Mouse (Mus musculus) cerebellum, adult 9-11 months (tissue): ENCODE measurements around the gene Wdr93.

Experiments used
- DNase-seq: peaks from one replicate; pipeline ENCODE4 v3.0.0; 2022

The Wdr93 gene

GRCm38 (mm10) chr7:79742659-79743536 is at the start of gene Wdr93, which contains the start of gene Pex11a:
Gene Wdr93 (plus strand): TSS chr7:79743163.
Gene Pex11a (minus strand): TSS chr7:79743131.
- DNase-seq = peak; percentile 73

DNA sequence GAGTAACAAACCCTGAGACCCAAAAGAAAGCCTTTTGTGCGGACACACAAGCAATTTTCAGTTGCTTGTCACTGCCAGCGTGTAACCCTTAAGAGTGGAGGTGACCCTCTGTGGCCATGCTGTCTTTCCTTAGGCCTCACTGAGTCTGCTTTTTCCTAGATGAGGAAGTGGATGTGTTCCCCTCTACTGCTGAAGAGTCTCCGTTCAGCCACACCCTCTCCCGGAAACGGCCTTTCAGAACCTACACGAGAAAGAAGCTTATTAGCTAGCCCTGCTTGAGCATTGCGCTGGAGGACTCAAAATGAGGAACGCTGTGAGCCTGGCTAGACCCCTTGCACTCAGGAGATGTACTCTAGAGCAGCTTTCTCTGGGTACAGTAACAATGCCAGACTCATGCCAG is 46.5 kb upstream of the Wdr93 start:
- DNase-seq = no peak

DNA sequence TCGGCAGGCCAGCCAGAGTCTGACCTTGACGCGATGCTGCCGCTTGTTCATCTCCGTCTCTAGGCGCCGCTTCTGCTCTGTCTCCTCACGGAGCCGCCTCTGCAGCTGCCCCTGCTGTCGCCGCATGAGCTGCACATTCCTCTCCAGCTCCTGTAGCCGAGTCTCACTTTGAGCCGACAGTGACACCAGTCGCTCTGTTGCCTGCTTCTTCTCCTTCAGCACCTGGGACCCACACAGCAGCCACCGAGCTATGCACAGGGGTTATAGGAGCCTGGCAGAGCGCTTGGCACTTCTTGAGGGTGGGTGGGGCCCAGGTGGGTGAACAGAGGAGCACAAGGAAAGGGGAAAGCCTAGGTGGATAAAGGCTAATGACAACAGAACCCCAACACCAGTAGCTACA is 40.2 kb upstream of the Wdr93 start:
- no peak for DNase-seq

DNA sequence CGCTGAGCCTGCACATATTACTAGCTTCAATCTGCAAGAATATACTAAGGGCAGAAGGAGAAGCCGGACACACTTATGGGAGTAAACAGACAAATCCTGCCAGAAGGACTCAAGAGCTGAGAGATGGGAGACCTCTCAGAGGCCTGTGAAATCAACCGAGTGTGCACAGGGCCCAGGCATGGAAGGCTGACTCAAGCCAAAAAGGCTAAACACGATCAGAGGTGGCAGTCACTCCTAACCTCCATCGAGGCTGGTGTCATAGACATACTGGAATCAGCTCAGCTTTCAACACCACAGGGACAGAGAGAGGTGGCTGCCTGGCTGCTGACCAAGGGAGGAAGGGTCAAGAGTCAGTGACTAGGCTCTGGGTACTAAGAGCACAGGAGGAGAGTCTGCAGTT is 37.8 kb upstream of the Wdr93 start:
- DNase-seq = no peak

DNA sequence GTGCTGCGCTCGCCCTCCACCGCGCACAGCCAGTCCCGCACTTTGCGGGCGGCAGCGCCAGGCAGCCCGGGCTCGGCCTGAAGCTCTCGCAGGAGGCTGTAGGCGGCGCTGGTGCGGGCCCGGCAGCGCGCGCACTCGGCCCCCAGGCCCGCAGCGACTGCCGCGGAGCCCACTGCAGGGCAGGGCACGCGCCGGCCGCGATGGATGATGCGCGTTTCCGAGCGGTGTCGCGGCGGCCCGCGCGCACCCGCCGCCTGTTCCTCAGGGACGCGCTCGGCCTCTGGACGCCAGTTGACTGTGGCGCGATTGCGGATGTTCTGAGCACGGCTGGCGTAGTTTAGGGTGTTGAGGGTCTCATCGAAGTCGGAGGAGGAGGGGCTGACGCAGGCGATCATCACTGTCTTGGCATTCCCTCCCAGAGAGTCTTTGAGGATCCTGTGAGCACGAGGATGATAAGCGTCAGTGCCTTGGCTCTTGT is 32.8 kb upstream of the Wdr93 start:
- DNase-seq = peak; percentile 70

DNA sequence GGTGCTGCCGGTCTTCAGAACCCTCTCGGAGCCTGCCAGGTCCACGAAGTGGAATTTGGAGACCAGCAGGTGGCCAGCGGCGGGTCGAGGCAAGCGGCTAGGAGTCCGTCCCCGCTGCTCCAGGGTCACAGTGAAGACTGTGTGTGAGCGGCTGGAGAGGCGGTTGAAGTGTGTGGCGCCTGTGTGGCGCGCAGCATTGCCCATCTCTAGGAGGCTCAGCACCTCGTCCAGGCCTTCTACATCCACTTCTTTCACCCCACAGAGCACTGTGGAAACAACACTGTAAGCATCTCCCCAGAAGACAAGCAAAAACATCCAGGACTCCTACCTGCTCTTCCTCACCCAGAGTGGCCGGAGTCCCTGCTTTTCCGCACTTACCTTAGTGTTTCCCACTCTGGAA is 32.1 kb upstream of the Wdr93 start:
- DNase-seq = peak; percentile 30

DNA sequence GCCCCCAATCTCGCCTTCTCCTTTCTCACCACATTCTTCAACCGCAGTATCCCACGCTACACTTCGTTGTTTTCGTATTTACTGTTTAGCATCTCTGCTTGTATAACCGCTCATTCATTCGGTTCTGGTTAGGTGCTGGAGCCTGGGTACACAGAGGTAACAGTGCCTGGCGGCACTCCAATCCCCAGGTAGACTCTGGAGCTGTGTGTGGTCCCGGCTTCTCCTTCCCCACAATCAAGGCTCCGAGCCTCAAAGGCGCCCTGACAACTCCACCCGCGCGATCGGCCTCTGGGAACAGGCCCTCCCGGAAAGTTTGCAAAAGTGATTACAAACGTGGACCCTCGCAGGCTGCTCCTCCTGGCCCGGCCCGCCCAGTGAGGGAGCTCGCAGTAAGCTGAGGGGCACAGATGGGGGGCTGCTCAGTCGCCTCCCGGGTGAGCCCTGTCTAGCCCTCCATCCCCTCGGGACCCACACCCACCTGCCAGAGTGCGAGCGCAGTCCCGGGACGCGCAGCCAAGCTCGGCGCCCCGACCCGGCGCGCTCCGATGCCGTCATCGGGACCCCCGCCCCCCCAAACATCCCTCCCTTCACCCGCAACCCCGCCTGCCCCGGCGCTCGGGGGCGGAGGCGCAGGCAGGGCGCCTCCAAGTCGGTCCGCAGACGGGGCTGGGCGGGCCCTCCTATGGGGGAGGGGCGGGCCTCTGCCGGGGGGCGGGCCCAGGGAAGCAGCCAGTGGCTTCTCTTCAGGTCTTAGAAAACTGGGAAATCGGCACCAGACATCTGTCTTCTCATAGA is 27.6 kb upstream of the Wdr93 start, which contains the start of gene Kif7:
Kif7 (minus strand) TSS at position 534 of the 795 bp plus-strand sequence.
- no peak for DNase-seq

GRCm38 (mm10) chr7:79721386-79721977 is 21.5 kb upstream of the Wdr93 start:
- no peak for DNase-seq

DNA sequence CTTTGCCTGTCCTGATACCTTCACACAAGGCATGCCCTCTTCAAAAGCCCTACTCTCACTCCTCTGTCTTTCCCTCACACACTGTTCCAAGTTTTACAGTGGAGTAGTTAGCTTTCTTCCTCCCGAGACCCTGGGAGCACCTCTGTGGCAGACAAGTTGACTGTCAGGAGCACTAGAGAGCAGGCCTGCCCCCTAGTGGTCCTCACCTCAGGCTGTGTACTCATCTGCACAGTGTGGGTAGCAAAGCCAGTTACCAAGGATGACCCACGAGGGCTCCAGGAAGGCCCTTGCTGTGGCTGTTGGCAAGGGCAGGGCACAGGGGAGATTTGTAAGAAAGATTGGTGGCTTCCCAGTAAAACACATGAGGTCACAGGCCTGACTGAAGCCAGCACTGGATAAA is 15.9 kb upstream of the Wdr93 start:
- no peak for DNase-seq

GRCm38 (mm10) chr7:79728219-79728618 is 14.7 kb upstream of the Wdr93 start:
- no peak for DNase-seq

GRCm38 (mm10) chr7:79729169-79729568 is 13.8 kb upstream of the Wdr93 start:
- DNase-seq = no peak

DNA sequence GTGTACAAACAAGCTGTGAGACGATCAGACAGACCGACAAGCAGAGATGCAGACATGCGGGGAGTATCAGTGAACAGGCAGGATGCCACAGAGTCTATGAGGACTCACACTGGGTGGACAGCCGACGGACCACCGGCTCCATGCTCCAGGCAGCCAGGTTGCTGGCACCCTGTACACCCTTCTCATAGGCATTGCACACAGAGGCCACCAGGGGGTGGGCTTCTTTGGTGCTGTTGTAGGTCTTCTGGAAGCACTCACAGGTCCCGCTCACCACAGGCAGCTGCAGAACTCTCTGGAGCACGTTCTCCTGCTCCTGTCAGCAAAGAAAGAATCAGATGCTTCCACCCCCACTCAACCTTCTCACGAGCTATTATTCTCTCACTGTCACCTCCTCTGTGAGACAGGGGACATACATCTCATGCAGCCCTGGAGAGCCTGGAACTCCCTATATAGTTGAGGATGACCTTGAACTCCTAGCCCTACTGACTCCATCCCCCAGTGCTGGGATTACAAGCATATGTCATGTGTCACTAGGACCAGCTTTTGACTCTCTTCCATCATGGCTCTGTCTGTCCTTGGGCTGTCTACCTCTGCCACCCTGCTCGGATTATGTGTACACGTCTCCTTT is 13.1 kb upstream of the Wdr93 start:
- DNase-seq = no peak

DNA sequence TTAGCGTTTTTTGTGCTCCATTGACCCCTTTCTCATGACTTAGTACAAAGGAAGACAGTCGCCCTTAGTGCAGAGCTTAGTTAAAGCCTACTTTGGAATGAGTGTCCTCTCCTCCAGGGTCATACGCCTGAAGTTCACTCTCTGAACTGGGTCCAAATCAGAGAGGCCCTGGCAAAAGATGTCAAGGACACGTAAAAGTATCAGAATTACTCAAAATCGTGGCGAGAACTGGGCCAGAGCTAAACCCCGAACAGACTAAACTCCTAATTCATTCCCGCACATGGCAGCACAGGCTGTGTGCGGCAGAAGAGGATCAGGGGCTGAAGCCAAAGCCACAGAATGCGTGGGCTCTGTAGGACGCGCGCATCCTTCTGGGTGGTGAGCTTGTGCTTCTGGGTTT is 11.5 kb upstream of the Wdr93 start:
- DNase-seq = no peak

- no peak for DNase-seq
Measured at GRCm38 (mm10) chr7:79732622-79733021, 10.3 kb upstream of the Wdr93 start, which contains the start of gene Plin1. Gene Plin1 (minus strand): TSS chr7:79732903.

- DNase-seq = no peak
Measured at GRCm38 (mm10) chr7:79734563-79734962, 8.4 kb upstream of the Wdr93 start.

- DNase-seq = no peak
Measured at GRCm38 (mm10) chr7:79736511-79736910, 6.5 kb upstream of the Wdr93 start.

GRCm38 (mm10) chr7:79738913-79739312 is 4.0 kb upstream of the Wdr93 start:
- DNase-seq = no peak

DNA sequence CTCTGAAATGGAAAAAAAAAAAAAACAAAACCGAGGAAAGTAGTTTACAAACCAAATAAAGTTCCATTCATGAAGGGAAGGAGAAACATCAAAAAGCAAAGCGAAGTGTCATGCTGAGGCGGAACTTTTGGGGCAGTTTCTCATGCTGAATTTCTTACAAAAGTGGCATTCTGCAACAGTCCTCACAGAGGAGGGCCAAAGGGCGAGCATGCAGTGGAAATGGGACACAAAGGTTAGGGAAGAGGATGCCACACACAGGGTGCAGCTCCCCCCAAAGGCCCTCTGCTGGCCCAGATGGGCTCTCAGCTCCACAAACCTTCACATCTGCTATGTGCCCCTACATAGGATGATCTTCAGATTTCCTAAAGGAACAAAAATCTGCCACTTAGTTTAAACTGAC is 2.7 kb upstream of the Wdr93 start:
- DNase-seq = no peak

DNA sequence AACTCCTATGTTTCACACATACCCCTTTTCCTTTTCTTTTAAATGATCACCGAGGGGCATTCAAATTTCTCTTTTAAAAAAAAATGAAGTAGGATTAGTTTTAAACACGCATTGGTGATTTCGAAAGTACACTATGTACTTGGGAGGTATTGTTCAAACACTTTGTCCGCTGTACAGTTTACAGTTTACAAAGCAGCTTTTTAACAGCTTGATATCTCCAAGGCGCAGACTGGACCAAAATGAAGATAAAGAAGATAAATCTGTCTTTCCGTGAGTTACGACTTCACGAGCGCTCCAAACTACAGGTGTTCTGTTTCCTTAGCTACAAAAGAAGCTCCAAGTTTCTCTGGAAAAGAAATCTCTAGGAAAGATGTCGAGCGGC is 695 bp upstream of the Wdr93 start:
- no peak for DNase-seq

- no peak for DNase-seq
Measured at GRCm38 (mm10) chr7:79744051-79744450, 1.1 kb downstream of the Wdr93 start.

DNA sequence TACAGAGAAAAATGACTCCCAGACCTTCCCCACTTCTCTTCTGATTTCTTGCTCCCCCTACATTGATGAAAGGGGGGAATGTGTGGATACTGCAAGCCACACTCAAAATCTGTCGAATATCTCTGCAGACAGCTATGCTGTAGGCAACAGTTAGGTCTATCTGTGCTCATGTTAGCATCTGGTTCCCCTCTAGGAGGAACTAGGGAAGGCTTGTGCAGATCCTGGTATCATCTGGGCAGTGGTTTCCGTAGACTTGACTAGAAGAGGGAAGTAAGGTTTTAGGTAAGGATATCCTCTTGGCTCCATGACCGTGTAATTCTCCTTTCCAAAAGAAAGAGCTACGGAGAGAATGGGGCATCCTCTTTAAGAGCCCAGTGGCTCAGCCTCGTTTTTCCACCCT is 1.6 kb downstream of the Wdr93 start:
- DNase-seq = no peak

DNA sequence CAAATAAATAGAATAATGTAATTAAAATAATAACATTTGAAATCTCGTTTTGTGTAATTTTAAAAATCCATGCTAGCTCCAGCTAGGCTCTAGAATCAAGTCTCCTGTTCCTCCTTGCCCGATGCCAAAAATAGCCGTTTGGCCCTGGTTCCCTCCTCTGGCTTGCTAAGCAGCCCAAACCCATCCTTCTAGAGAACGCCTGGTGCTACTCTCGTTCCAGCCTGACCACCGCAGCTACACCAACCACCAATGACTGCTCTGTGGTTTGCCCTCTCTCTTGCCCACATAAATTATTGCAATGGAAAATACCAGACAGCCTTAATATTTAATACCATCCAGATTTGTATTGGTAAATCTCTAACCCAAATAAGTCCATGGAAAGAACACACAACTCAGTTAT is 4.7 kb downstream of the Wdr93 start:
- DNase-seq = no peak

DNA sequence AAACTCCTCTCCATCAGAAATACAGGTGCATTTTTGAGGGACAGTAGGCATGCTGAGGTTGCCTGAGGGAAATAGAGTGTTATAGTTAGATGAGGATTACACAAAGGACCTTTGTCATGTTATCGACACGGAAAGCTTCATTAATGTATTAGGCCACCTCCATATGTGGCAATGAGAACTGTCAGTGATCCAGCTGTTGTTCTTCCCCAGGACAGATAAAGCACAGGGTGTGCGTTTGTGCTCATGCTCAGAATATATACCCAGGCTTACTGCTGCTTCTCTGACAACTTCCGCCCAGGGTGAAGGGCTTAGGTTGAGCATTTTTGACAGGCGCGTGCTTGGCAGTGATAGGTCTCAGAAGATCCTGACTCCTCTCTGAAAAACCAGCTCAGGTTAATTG is 6.5 kb downstream of the Wdr93 start:
- DNase-seq = no peak
